Mouse (Mus musculus) embryonic facial prominence, embryonic 14.5 days (tissue): ENCODE measurements at regions not wholly inside any gene's neighbourhood (a gene's known extent, or its start where the extent isn't known, plus 50 kb on each side); places are given as distances from the start of the nearest gene placed in this dataset.

Experiments
- ATAC-seq: fragments of 200-750 bp; cut with Nextera tagmentation; 2 replicates; pipeline ENCODE4 v1.8.0; 2017; ENCODE audit warnings: low read depth, moderate number of reproducible peaks, moderate TSS enrichment
- DNase-seq: peaks from one replicate; pipeline ENCODE4 v3.0.0-alpha.2; 2015; ENCODE audit warnings: low spot score
- H3K27ac ChIP-seq: fragments of 300-500 bp; sonication (generic); replicated peaks from 2 replicates; pipeline ENCODE4 v1.5.1; 2014; ENCODE audit warnings: low read depth, mild to moderate bottlenecking, low read length, moderate library complexity
- H3K27me3 ChIP-seq: fragments of 300-500 bp; sonication (generic); replicated peaks from 2 replicates; pipeline ENCODE4 v1.6.1; 2014; ENCODE audit warnings: low read length; ENCODE audit not compliant: control insufficient read depth, insufficient read depth
- H3K36me3 ChIP-seq: fragments of 300-500 bp; sonication (generic); 2 replicates; pipeline ENCODE4 v1.6.1; 2014; ENCODE audit warnings: low read length, mixed read lengths; ENCODE audit not compliant: control insufficient read depth, insufficient read depth
- H3K4me1 ChIP-seq: fragments of 300-500 bp; sonication (generic); 2 replicates; pipeline ENCODE4 v1.6.1; 2014; ENCODE audit warnings: antibody characterized with exemption, low read length; ENCODE audit not compliant: control insufficient read depth, insufficient read depth
- H3K4me2 ChIP-seq: fragments of 300-500 bp; sonication (generic); 2 replicates; pipeline ENCODE4 v1.6.1; 2014; ENCODE audit warnings: low read depth, mild to moderate bottlenecking, low read length, moderate library complexity, mixed read lengths
- H3K4me3 ChIP-seq: fragments of 300-500 bp; sonication (generic); 2 replicates; pipeline ENCODE4 v1.5.1; 2014; ENCODE audit warnings: low read depth, mild to moderate bottlenecking, low read length
- H3K9ac ChIP-seq: fragments of 300-500 bp; sonication (generic); 2 replicates; pipeline ENCODE4 v1.6.1; 2014; ENCODE audit warnings: low read depth, mild to moderate bottlenecking, low read length, moderate library complexity, mixed read lengths
- H3K9me3 ChIP-seq: fragments of 300-500 bp; sonication (generic); 2 replicates; pipeline ENCODE4 v1.6.1; 2016; ENCODE audit warnings: low read length; ENCODE audit not compliant: control insufficient read depth
- WGBS: fragments of 180-500 bp; shearing (Covaris S2); extraction: QIAGEN DNeasy Blood & Tissue Kit; methylation state at CpG from one replicate; pipeline ENCODE4 v1.1.7; 2014; 5-methylcytosine and 5-hydroxymethylcytosine counted together

GRCm38 (mm10) chr13:44231403-44231802, 446.8 kb downstream of the Cd83 start:
- ATAC-seq (no peak), DNase-seq (no peak)
- no peak overlapping the region for H3K4me2 ChIP-seq
- H3K4me3 ChIP-seq = no peak overlapping the region
- WGBS = 57% methylated on average over 4 of the region's 4 CpGs
- peaks cover 25% of the 10 kb centered on the region for H3K4me1 ChIP-seq
- H3K9me3 ChIP-seq = no peaks in the 10 kb centered on the region
- H3K36me3 ChIP-seq = no peaks in the 10 kb centered on the region
- no peaks in the 10 kb centered on the region for H3K27me3 ChIP-seq
- no peak overlapping the region for H3K27ac ChIP-seq
- H3K9ac ChIP-seq = no peak overlapping the region

GRCm38 (mm10) chr13:44231868-44232715, 447.5 kb downstream of the Cd83 start:
- ATAC-seq (peak; percentile 76), DNase-seq (peak; percentile 89)
- Histone ChIP-seq H3K4me1 (peaks cover 25% of the 10 kb centered on the region), H3K4me3 (no peak overlapping the region), H3K4me2 (0 out of 2 replicates have a peak overlapping the region, but pooled peaks have one; percentile 6), H3K36me3 (no peaks in the 10 kb centered on the region), H3K27ac (no peak overlapping the region), H3K27me3 (no peaks in the 10 kb centered on the region), H3K9ac (no peak overlapping the region), H3K9me3 (no peaks in the 10 kb centered on the region)
- 25% methylated on average over 18 of the region's 18 CpGs for WGBS

GRCm38 (mm10) chr13:44232716-44233051, 448.1 kb downstream of the Cd83 start:
- no peaks in the 10 kb centered on the region for H3K27me3 ChIP-seq
- H3K9ac ChIP-seq = no peak overlapping the region
- ATAC-seq (no peak), DNase-seq (no peak)
- H3K9me3 ChIP-seq = no peaks in the 10 kb centered on the region
- no peaks in the 10 kb centered on the region for H3K36me3 ChIP-seq
- no peak overlapping the region for H3K4me3 ChIP-seq
- 43% methylated on average over 6 of the region's 6 CpGs for WGBS
- H3K27ac ChIP-seq = no peak overlapping the region
- H3K4me2 ChIP-seq = 0 out of 2 replicates have a peak overlapping the region, but pooled peaks have one; percentile 6
- peaks cover 25% of the 10 kb centered on the region for H3K4me1 ChIP-seq

GRCm38 (mm10) chr13:44234241-44234640, 449.7 kb downstream of the Cd83 start:
- no peak overlapping the region for H3K4me3 ChIP-seq
- no peak overlapping the region for H3K9ac ChIP-seq
- H3K27ac ChIP-seq = no peak overlapping the region
- H3K4me2 ChIP-seq = no peak overlapping the region
- H3K9me3 ChIP-seq = no peaks in the 10 kb centered on the region
- H3K4me1 ChIP-seq = peaks cover 20% of the 10 kb centered on the region
- H3K27me3 ChIP-seq = no peaks in the 10 kb centered on the region
- DNase-seq (no peak), ATAC-seq (no peak)
- no peaks in the 10 kb centered on the region for H3K36me3 ChIP-seq
- WGBS = 74% methylated on average over 6 of the region's 6 CpGs

- no peaks in the 10 kb centered on the region for H3K9me3 ChIP-seq
- H3K4me3 ChIP-seq = no peak overlapping the region
- no peak overlapping the region for H3K4me2 ChIP-seq
- no peaks in the 10 kb centered on the region for H3K36me3 ChIP-seq
- H3K27ac ChIP-seq = no peak overlapping the region
- H3K4me1 ChIP-seq = peaks cover 17% of the 10 kb centered on the region
- H3K27me3 ChIP-seq = no peaks in the 10 kb centered on the region
- 81% methylated on average over 5 of the region's 5 CpGs for WGBS
- no peak overlapping the region for H3K9ac ChIP-seq
- DNase-seq (no peak), ATAC-seq (no peak)
Measured at GRCm38 (mm10) chr13:44235236-44235635, 450.7 kb downstream of the Cd83 start.

- ATAC-seq (no peak), DNase-seq (no peak)
- H3K9me3 ChIP-seq = no peaks in the 10 kb centered on the region
- peaks cover 17% of the 10 kb centered on the region for H3K4me1 ChIP-seq
- no peak overlapping the region for H3K27ac ChIP-seq
- H3K36me3 ChIP-seq = no peaks in the 10 kb centered on the region
- 79% methylated on average over 2 of the region's 2 CpGs for WGBS
- H3K4me3 ChIP-seq = no peak overlapping the region
- no peak overlapping the region for H3K9ac ChIP-seq
- H3K27me3 ChIP-seq = no peaks in the 10 kb centered on the region
- no peak overlapping the region for H3K4me2 ChIP-seq
Measured at GRCm38 (mm10) chr13:44235941-44236340, 451.4 kb downstream of the Cd83 start.

GRCm38 (mm10) chr13:44238308-44238707, 453.7 kb downstream of the Cd83 start:
- WGBS = 18% methylated on average over 11 of the region's 11 CpGs
- H3K27ac ChIP-seq = no peak overlapping the region
- peaks cover 9% of the 10 kb centered on the region for H3K4me1 ChIP-seq
- no peaks in the 10 kb centered on the region for H3K36me3 ChIP-seq
- H3K4me3 ChIP-seq = no peak overlapping the region
- H3K4me2 ChIP-seq = 0 out of 2 replicates have a peak overlapping the region, but pooled peaks have one; percentile 5
- H3K27me3 ChIP-seq = no peaks in the 10 kb centered on the region
- H3K9me3 ChIP-seq = no peaks in the 10 kb centered on the region
- peak; percentile 79 for ATAC-seq
- no peak overlapping the region for H3K9ac ChIP-seq
- DNase-seq = peak; percentile 94

GRCm38 (mm10) chr13:44243211-44243610, 458.6 kb downstream of the Cd83 start:
- no peak for ATAC-seq
- Histone ChIP-seq H3K9ac (no peak overlapping the region), H3K9me3 (no peaks in the 10 kb centered on the region), H3K4me3 (no peak overlapping the region), H3K4me2 (no peak overlapping the region), H3K27me3 (no peaks in the 10 kb centered on the region), H3K27ac (no peak overlapping the region), H3K36me3 (no peaks in the 10 kb centered on the region), H3K4me1 (peaks cover 10% of the 10 kb centered on the region)
- 92% methylated on average over 6 of the region's 6 CpGs for WGBS
- no peak for DNase-seq

GRCm38 (mm10) chr13:44246714-44247251, 462.2 kb downstream of the Cd83 start:
- Histone ChIP-seq H3K9me3 (no peaks in the 10 kb centered on the region), H3K4me3 (no peak overlapping the region), H3K36me3 (no peaks in the 10 kb centered on the region), H3K27me3 (no peaks in the 10 kb centered on the region), H3K9ac (no peak overlapping the region), H3K27ac (no peak overlapping the region), H3K4me1 (peaks cover 4% of the 10 kb centered on the region; the same call in 1 of the 2 replicates), H3K4me2 (no peak overlapping the region)
- DNase-seq (no peak), ATAC-seq (no peak)
- 87% methylated on average over 7 of the region's 7 CpGs for WGBS
